In the genomic region with DNA sequence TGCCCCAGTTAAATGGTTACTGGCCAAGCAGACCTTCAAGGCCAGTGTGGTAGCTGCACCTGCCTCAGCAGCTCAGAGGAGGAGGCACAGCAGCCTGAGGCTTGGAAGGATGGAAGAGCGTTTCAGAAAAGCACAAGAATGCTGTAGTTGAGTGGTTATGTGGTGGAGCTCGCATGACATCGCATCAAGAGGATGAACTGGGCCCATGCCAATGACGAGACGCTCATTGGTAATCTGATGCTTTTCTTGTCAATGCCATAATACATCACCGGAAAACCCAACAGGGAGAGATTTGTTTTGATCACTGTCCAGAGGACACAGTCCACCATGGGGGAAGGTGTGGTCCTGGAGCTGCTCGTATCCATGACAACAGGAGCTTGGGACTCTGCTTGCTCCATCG, we compare ENCODE assay signal across 24 mouse cellular contexts. TPM values are rescaled to one million over a fixed set of nuclear protein-coding genes. Genes with fewer than 3 reads are reported as not detected.
"Had no signal": no experiment of that assay in that cellular context is flagged by ENCODE, and none has a peak within 500 bp of the region (broad histone marks: within the 10 kb centered on the region; RNA-seq: fewer than 3 reads in every experiment).

No protein-coding gene starts in this region.

- H3K27ac ChIP-seq: neural tube, embryonic 13.5 days; neural tube, embryonic 15.5 days; stomach, embryonic 15.5 days; stomach, postnatal 0 days had no signal

- H3K4me2 ChIP-seq: neural tube, embryonic 13.5 days; neural tube, embryonic 15.5 days; stomach, embryonic 15.5 days had no signal

- H3K36me3 ChIP-seq: neural tube, embryonic 13.5 days; neural tube, embryonic 15.5 days; stomach, embryonic 15.5 days had no signal

- H3K9ac ChIP-seq: neural tube, embryonic 13.5 days; neural tube, embryonic 15.5 days; stomach, embryonic 15.5 days had no signal

- H3K27me3 ChIP-seq: neural tube, embryonic 13.5 days; neural tube, embryonic 15.5 days; stomach, embryonic 15.5 days had no signal

- DNase-seq: retina, postnatal 1 day; right cerebral cortex, adult 18-20 months; right cerebral cortex, postnatal 14 days; right cerebral cortex, postnatal 25 days; right cerebral cortex, postnatal 4 days; spleen, adult 18-20 months; thymus, adult 18-20 months; thymus, adult 2 months; thymus, postnatal 14 days; thymus, postnatal 25 days; thymus, postnatal 36 days; thymus, postnatal 4 days had no signal

- H3K9me3 ChIP-seq: neural tube, embryonic 13.5 days; neural tube, embryonic 15.5 days; stomach, embryonic 15.5 days had no signal

- H3K4me1 ChIP-seq: neural tube, embryonic 13.5 days; neural tube, embryonic 15.5 days had no signal

- H3K4me3 ChIP-seq: neural tube, embryonic 13.5 days; neural tube, embryonic 15.5 days; stomach, embryonic 15.5 days had no signal

RNA-seq across cellular contexts. Expression of a gene that starts 4.0 kb away (rescaled TPM):
- polyA plus RNA-seq: neural tube, embryonic 13.5 days; neural tube, embryonic 14.5 days; neural tube, embryonic 15.5 days; stomach, embryonic 14.5 days; stomach, embryonic 16.5 days; testis, adult 2 months; urinary bladder, adult 2 months had no signal

RNA-seq across cellular contexts. Expression of a gene that starts 21.8 kb away (rescaled TPM):
- total RNA-seq: neutrophil, adult 5-6 weeks had no signal
- polyA plus RNA-seq: neural tube, embryonic 13.5 days; small intestine, adult 2 months; spleen, adult 2 months; stomach, embryonic 14.5 days; stomach, embryonic 15.5 days; stomach, embryonic 16.5 days; stomach, postnatal 0 days; testis, adult 2 months; urinary bladder, adult 2 months had no signal

RNA-seq across cellular contexts. Expression of a gene that starts 22.0 kb away (rescaled TPM):
- polyA plus RNA-seq: neural tube, embryonic 14.5 days; neural tube, embryonic 15.5 days; small intestine, adult 2 months; stomach, embryonic 14.5 days; stomach, embryonic 15.5 days; stomach, embryonic 16.5 days; stomach, postnatal 0 days; urinary bladder, adult 2 months had no signal

RNA-seq across cellular contexts. Expression of a gene that starts 31.7 kb away (rescaled TPM):
- total RNA-seq: neutrophil, adult 5-6 weeks had no signal
- polyA plus RNA-seq: neural tube, embryonic 13.5 days; neural tube, embryonic 14.5 days; neural tube, embryonic 15.5 days; small intestine, adult 2 months; spleen, adult 2 months; stomach, embryonic 14.5 days; stomach, embryonic 15.5 days; stomach, embryonic 16.5 days; stomach, postnatal 0 days; testis, adult 2 months; urinary bladder, adult 2 months had no signal

RNA-seq across cellular contexts. Expression of a gene that starts 37.4 kb away (rescaled TPM):
- total RNA-seq: neutrophil, adult 5-6 weeks had no signal
- polyA plus RNA-seq: neural tube, embryonic 13.5 days; spleen, adult 2 months; stomach, embryonic 14.5 days; stomach, embryonic 15.5 days; stomach, embryonic 16.5 days; testis, adult 2 months; urinary bladder, adult 2 months had no signal
